Comparison of ENCODE assay signal across 27 mouse cellular contexts in the genomic region with DNA sequence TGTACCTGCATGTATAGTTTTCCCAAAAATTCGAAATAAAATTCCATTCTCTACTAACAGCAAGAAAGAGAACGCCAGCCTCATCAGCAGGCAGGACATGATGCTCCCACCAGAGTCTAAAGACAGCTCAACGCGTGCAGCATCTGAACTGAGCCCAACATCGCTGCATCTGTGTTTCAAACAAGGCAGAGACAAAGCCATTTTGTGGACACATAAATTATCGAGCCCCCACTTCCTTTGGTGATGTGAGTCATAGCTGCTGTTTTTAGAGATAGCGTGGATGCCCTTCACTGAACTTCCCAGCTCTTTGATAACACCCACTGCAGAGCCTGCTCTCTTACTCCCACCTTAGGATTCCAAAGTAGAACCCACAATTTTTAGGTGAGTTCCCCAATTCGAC. TPM values are rescaled to one million over a fixed set of nuclear protein-coding genes. Genes with fewer than 3 reads are reported as not detected.
DNase-seq lines count a peak whose midpoint lies in the region; ATAC-seq and TF ChIP-seq lines count a peak whose summit lies in the region.
"Had no signal": no experiment of that assay in that cellular context is flagged by ENCODE, and none has a peak within 500 bp of the region (broad histone marks: within the 10 kb centered on the region; RNA-seq: fewer than 3 reads in every experiment).

No protein-coding gene starts in this region.

- peaks cover 0 to 12% of the 10 kb centered on the region in 2 experiments; a peak in 2 of 4 replicates for H3K36me3 ChIP-seq in MEL (ENCODE audit: control insufficient read depth in 1 of 2, insufficient read depth in 2 of 2, low read length in 2 of 2)
- H3K36me3 ChIP-seq in liver, postnatal 0 days (replicated peaks; ENCODE audit: insufficient read depth, low read length): no peaks in the 10 kb centered on the region
- H3K36me3 ChIP-seq: hindbrain, embryonic 10.5 days; hindbrain, embryonic 15.5 days; neural tube, embryonic 12.5 days had no signal

- peak; percentile 96 to 99 for TF ChIP-seq EP300 in MEL (IDR thresholded peaks at IDR 0.05; ENCODE audit: low read depth in 1 of 2, low read length in 2 of 2)
- TF ChIP-seq EP300 in liver, postnatal 0 days (IDR thresholded peaks at IDR 0.05; ENCODE audit: low read depth): no peak

- TF ChIP-seq RAD21 in MEL (IDR thresholded peaks at IDR 0.05; ENCODE audit: low read depth, low read length): no peak; the same call in 1 of the 2 replicates

- H3K4me2 ChIP-seq in liver, postnatal 0 days (ENCODE audit: low read depth, low read length): no peak overlapping the region
- H3K4me2 ChIP-seq: forebrain, embryonic 13.5 days; hindbrain, embryonic 15.5 days; lung, embryonic 14.5 days; neural tube, embryonic 12.5 days had no signal

- intact Hi-C loops in left cerebral cortex, postnatal 10 days (cut with DNase I): no loop called here

- DNase-seq in left cerebral cortex, adult 9 months (ENCODE audit: low spot score in 2 of 2): peak; percentile 47 to 49
- no peak for DNase-seq in left cerebral cortex, postnatal 10 days (ENCODE audit: extremely low spot score in 1 of 2, low spot score in 2 of 2)
- DNase-seq in 416B (ENCODE audit: low read depth) (peak; percentile 97), MEL (ENCODE audit: low read depth, low spot score) (peak; percentile 88)
- DNase-seq in liver, postnatal 0 days: no peak
- DNase-seq: adrenal gland, postnatal 10 days; cerebellum, adult 11 months; cerebellum, postnatal 10 days; heart, postnatal 14 days; kidney, adult 11 months; kidney, postnatal 14 days; liver; lung, embryonic 14.5 days; lung, postnatal 14 days; right cerebral cortex, postnatal 14 days had no signal

- 43% methylated on average over 8 of the region's 8 CpGs for WGBS in liver, postnatal 0 days (ENCODE audit: insufficient replicate concordance)

- peak overlapping the region; percentile 53 for H3K27ac ChIP-seq in MEL (ENCODE audit: control insufficient read depth, low read depth, low read length)
- H3K27ac ChIP-seq in liver, postnatal 0 days (ENCODE audit: low read depth): no peak overlapping the region
- H3K27ac ChIP-seq: forebrain, embryonic 13.5 days; hindbrain, embryonic 10.5 days; hindbrain, embryonic 15.5 days; liver, embryonic 14.5 days; neural tube, embryonic 12.5 days had no signal

- TF ChIP-seq POLR2A in MEL (IDR thresholded peaks at IDR 0.05; ENCODE audit: control insufficient read depth in 1 of 2, insufficient read depth in 1 of 2, low read depth in 1 of 2, low read length in 2 of 2, poor library complexity in 1 of 2): no peak

- no peaks in the 10 kb centered on the region for H3K79me2 ChIP-seq in MEL (ENCODE audit: control insufficient read depth, insufficient read depth, low read length, poor library complexity)

- H3K27me3 ChIP-seq in MEL (ENCODE audit: control insufficient read depth in 1 of 2, insufficient read depth in 2 of 2, low read length in 2 of 2): no peaks in the 10 kb centered on the region
- H3K27me3 ChIP-seq in liver, postnatal 0 days (ENCODE audit: insufficient read depth, low read length): no peaks in the 10 kb centered on the region
- H3K27me3 ChIP-seq: forebrain, embryonic 13.5 days; hindbrain, embryonic 15.5 days; neural tube, embryonic 12.5 days; Patski had no signal

- H3K4me3 ChIP-seq in MEL (ENCODE audit: control insufficient read depth in 1 of 2, insufficient read depth in 1 of 2, low read depth in 2 of 2, low read length in 2 of 2): no peak overlapping the region
- H3K4me3 ChIP-seq in liver, postnatal 0 days (ENCODE audit: low read depth, low read length): no peak overlapping the region
- H3K4me3 ChIP-seq: forebrain, embryonic 13.5 days; hindbrain, embryonic 10.5 days; hindbrain, embryonic 15.5 days; myocyte; neural tube, embryonic 12.5 days had no signal

- H3K4me1 ChIP-seq in MEL (ENCODE audit: control insufficient read depth in 1 of 2, insufficient read depth in 2 of 2, low read length in 2 of 2): peaks cover 2 to 24% of the 10 kb centered on the region in 2 experiments
- H3K4me1 ChIP-seq in liver, postnatal 0 days (ENCODE audit: insufficient read depth): no peaks in the 10 kb centered on the region
- H3K4me1 ChIP-seq: forebrain, embryonic 13.5 days; hindbrain, embryonic 15.5 days; neural tube, embryonic 12.5 days had no signal

- H3K9me3 ChIP-seq in MEL (replicated peaks; ENCODE audit: insufficient read depth, low read length): no peaks in the 10 kb centered on the region
- no peaks in the 10 kb centered on the region for H3K9me3 ChIP-seq in liver, postnatal 0 days (ENCODE audit: low read length)
- H3K9me3 ChIP-seq: forebrain, embryonic 13.5 days; hindbrain, embryonic 15.5 days had no signal

- peak; percentile 71 for ATAC-seq in megakaryocyte-erythroid progenitor cell, adult 5-6 weeks (replicated peaks; ENCODE audit: low FRiP score, low TSS enrichment, poor library complexity, severe bottlenecking)
- ATAC-seq in liver, postnatal 0 days: no peak
- ATAC-seq: forebrain, embryonic 13.5 days; inflammation-experienced regulatory T-cells, adult 6 months; Patski had no signal

- H3K9ac ChIP-seq in MEL (ENCODE audit: control insufficient read depth, low read depth, low read length, poor library complexity, severe bottlenecking): no peak overlapping the region
- no peak overlapping the region for H3K9ac ChIP-seq in liver, postnatal 0 days (replicated peaks)
- H3K9ac ChIP-seq: forebrain, embryonic 13.5 days; hindbrain, embryonic 15.5 days; liver, embryonic 14.5 days; lung, embryonic 14.5 days; neural tube, embryonic 12.5 days had no signal

- TF ChIP-seq CTCF in MEL (IDR thresholded peaks at IDR 0.05 in 2 of 3, conservative IDR thresholded peaks at IDR 0.05 in 1 of 3; ENCODE audit: control insufficient read depth in 1 of 3, insufficient read depth in 1 of 3, low read depth in 2 of 3, low read length in 3 of 3, poor library complexity in 1 of 3, severe bottlenecking in 1 of 3): no peak
- no peak for TF ChIP-seq CTCF in liver, postnatal 0 days (IDR thresholded peaks at IDR 0.05; ENCODE audit: low read depth)

TF ChIP-seq in MEL, 35 proteins besides CTCF, POLR2A, EP300 and RAD21 (continues in another document):
- no peak for TF ChIP-seq KAT2A (conservative IDR thresholded peaks at IDR 0.05; ENCODE audit: low read depth, low read length)
- no peak for TF ChIP-seq ZC3H11A (IDR thresholded peaks at IDR 0.05; ENCODE audit: low read depth, low read length)
- TF ChIP-seq CHD2 (IDR thresholded peaks at IDR 0.05; ENCODE audit: low read length): no peak
- TF ChIP-seq SMC3 (IDR thresholded peaks at IDR 0.05; ENCODE audit: low read depth, low read length): no peak
- TF ChIP-seq HCFC1 (IDR thresholded peaks at IDR 0.05; ENCODE audit: low read depth, low read length): no peak
- TF ChIP-seq MXI1 (IDR thresholded peaks at IDR 0.05; ENCODE audit: low read depth, low read length): peak; percentile 84
- TF ChIP-seq ZNF384 (IDR thresholded peaks at IDR 0.05; ENCODE audit: low read depth, low read length): no peak
- no peak for TF ChIP-seq GABPA (IDR thresholded peaks at IDR 0.05; ENCODE audit: low read depth, low read length)
- no peak for TF ChIP-seq USF1 (IDR thresholded peaks at IDR 0.05; ENCODE audit: low read depth, low read length)
- no peak for TF ChIP-seq MYB (IDR thresholded peaks at IDR 0.05; ENCODE audit: low read depth, low read length)
- no peak for TF ChIP-seq CHD1 (IDR thresholded peaks at IDR 0.05; ENCODE audit: low read depth, low read length)
- no peak for TF ChIP-seq NRF1 (IDR thresholded peaks at IDR 0.05; ENCODE audit: insufficient read depth, low read depth, low read length, poor library complexity, severe bottlenecking)
- TF ChIP-seq POLR2AphosphoS5 (IDR thresholded peaks at IDR 0.05; ENCODE audit: borderline replicate concordance, low read depth, low read length): no peak
- peak; percentile 98 for TF ChIP-seq GATA1 (IDR thresholded peaks at IDR 0.05; ENCODE audit: low read depth, low read length)
- peak; percentile 18; the same call in 1 of the 2 replicates for TF ChIP-seq BHLHE40 (IDR thresholded peaks at IDR 0.05; ENCODE audit: borderline replicate concordance, low read depth, low read length)
- TF ChIP-seq POLR2AphosphoS2 (IDR thresholded peaks at IDR 0.05; ENCODE audit: low read length): no peak
- peak; percentile 99 for TF ChIP-seq JUND (IDR thresholded peaks at IDR 0.05; ENCODE audit: low read depth, low read length)
- TF ChIP-seq NELFE (IDR thresholded peaks at IDR 0.05; ENCODE audit: low read depth, low read length): no peak
- TF ChIP-seq RCOR1 (IDR thresholded peaks at IDR 0.05; ENCODE audit: low read depth, low read length): peak; percentile 68
- no peak for TF ChIP-seq MAFK (IDR thresholded peaks at IDR 0.05; ENCODE audit: borderline replicate concordance, low read depth, low read length)
- peak; percentile 73 for TF ChIP-seq SIN3A (IDR thresholded peaks at IDR 0.05; ENCODE audit: low read length)
- TF ChIP-seq TCF12 (IDR thresholded peaks at IDR 0.05; ENCODE audit: low read depth, low read length): peak; percentile 94
- no peak for TF ChIP-seq MEF2A (IDR thresholded peaks at IDR 0.05; ENCODE audit: extremely low read depth, insufficient replicate concordance, low read depth, low read length, poor library complexity, severe bottlenecking)
- no peak for TF ChIP-seq USF2 (IDR thresholded peaks at IDR 0.05; ENCODE audit: borderline replicate concordance in 1 of 2, insufficient read depth in 1 of 2, low read depth in 1 of 2, low read length in 2 of 2)
- TF ChIP-seq ETS1 (IDR thresholded peaks at IDR 0.05; ENCODE audit: low read depth, low read length): peak; percentile 89
- TF ChIP-seq TAL1 (IDR thresholded peaks at IDR 0.05; ENCODE audit: low read length): peak; percentile 93
- TF ChIP-seq ZKSCAN1 (IDR thresholded peaks at IDR 0.05; ENCODE audit: low read depth, low read length): no peak
- no peak; the same call in none of the 2 replicates for TF ChIP-seq TBP (IDR thresholded peaks at IDR 0.05; ENCODE audit: low read depth, low read length)
- TF ChIP-seq MAZ (IDR thresholded peaks at IDR 0.05; ENCODE audit: low read depth, low read length): peak; percentile 71
- no peak for TF ChIP-seq UBTF (IDR thresholded peaks at IDR 0.05; ENCODE audit: borderline replicate concordance, insufficient read depth, low read depth, low read length)
- no peak for TF ChIP-seq E2F4 (IDR thresholded peaks at IDR 0.05; ENCODE audit: borderline replicate concordance, low read depth, low read length)

RNA-seq across cellular contexts. Expression of a gene that starts 16.5 kb away (rescaled TPM):
- total RNA-seq in left cerebral cortex, postnatal 10 days (2021): 1 to 10 TPM; 5.6 to 6.9 TPM
- total RNA-seq in MEL (2012; rRNA removed): not detected in 2 replicates
- under 1 TPM in 1 of 2 experiments, not detected in 1; 0.07 TPM for polyA plus RNA-seq in MEL (2012; ENCODE audit: insufficient read depth in 1 of 2, insufficient read length in 2 of 2, low read depth in 1 of 2, low replicate concordance in 2 of 2, missing spikeins in 1 of 2)
- 3.6 and 4.6 TPM in 2 replicates for total RNA-seq in megakaryocyte-erythroid progenitor cell, adult 5-6 weeks (2014; fragmentation: Nextera tagmentation)
- 1.6 and 2.2 TPM in 2 replicates for total RNA-seq in megakaryocyte-erythroid progenitor cell, adult 5-6 weeks (2017)
- 0.24 and 0.26 TPM in 2 replicates for polyA plus RNA-seq in liver, postnatal 0 days (2015; fragmentation: Nextera tagmentation; extraction: Ambion mirVana)
- polyA plus RNA-seq: C2C12; kidney, embryonic 14.5 days; limb, embryonic 11.5 days; lung, embryonic 14.5 days; myocyte; Patski had no signal

Comparison
In these comparisons a context has a peak if more than half of its experiments do, and no peak if none do; other contexts are left out.
1. DNase-seq: peak in left cerebral cortex, adult 9 months (2 of 2), 416B (single experiment) and MEL (single experiment); none in left cerebral cortex, postnatal 10 days (0 of 2) and liver, postnatal 0 days (single experiment).